Mouse (Mus musculus) ES-Bruce4 (cell line): Measurements from ENCODE around the gene Cacul1.

Source experiments
- CTCF ChIP-seq: IDR thresholded peaks from one replicate; pipeline ENCODE4 v1.8.1; 2011; ENCODE audit warnings: low read depth, low read length
- EP300 ChIP-seq: IDR thresholded peaks from 2 replicates; pipeline ENCODE4 v1.6.1; 2011; ENCODE audit warnings: low read depth, low read length; ENCODE audit not compliant: insufficient read depth
- POLR2A ChIP-seq: IDR thresholded peaks from one replicate; pipeline ENCODE4 v1.8.1; 2011; ENCODE audit warnings: low read length; ENCODE audit not compliant: insufficient read depth

GRCm38 (mm10) chr19:60524678-60525077, 56.1 kb downstream of the Cacul1 start:
- TF ChIP-seq POLR2A: no peak
- no peak for TF ChIP-seq CTCF
- no peak for TF ChIP-seq EP300
